Mouse (Mus musculus): ENCODE measurements at regions not wholly inside any gene's neighbourhood (a gene's known extent, or its start where the extent isn't known, plus 50 kb on each side); places are given as distances from the start of the nearest gene placed in this dataset.
A peak's percentile ranks its signal among the peaks of the same experiment; 100 is the strongest.

DNA sequence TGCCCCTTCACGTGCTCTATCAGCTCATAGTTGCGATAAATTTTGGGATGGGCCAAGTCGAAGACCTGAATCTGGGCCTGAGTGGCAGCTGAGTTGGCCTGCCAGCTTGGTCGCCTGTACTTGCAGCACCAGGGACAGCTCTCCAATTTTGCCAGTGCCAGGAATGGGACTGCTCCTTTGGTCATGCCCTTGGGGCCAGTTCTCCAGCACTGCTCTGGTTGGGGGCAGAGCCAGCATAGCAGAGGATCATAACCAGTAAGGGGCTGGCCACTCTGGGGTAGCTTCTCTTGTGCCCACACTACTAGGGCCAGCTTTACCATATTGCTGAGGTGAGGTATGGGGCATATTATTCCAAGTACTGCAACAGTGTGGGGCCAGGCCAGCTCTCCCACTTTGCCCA is 397.0 kb upstream of the Cadm2 start:
- Histone ChIP-seq H3K4me2 (replicated peaks) (no peak overlapping the region), H3K4me3 (no peak overlapping the region), H3K9ac (no peak overlapping the region), H3K27ac (no peak overlapping the region), H3K4me1 (no peaks in the 10 kb centered on the region), H3K36me3 (no peaks in the 10 kb centered on the region), H3K27me3 (replicated peaks) (no peaks in the 10 kb centered on the region), H3K9me3 (no peaks in the 10 kb centered on the region)
- 71% methylated on average over 4 of the region's 4 CpGs for WGBS
- ATAC-seq (ENCODE audit: low FRiP score, low read depth), result no peak

DNA sequence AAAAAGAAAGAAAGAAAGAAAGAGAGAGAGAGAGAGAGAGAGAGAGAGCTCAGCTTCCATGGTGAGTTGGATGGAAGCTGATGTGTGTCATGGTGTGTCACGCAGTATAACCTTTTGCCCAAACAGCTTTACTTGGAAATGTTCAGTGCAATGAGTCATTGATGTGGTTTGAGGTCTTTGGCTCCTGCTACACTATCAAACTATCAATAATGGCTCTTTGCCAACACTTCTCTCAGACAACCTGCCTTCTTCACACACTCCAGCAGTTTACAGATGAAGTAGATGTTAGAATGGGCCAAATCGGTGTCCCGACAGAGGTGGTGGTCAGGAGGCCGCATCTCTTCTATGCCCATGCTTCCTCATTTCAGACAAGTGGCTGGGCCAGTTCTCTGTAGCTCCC is 369.0 kb upstream of the Cadm2 start:
- Histone ChIP-seq H3K27me3 (replicated peaks) (no peaks in the 10 kb centered on the region), H3K36me3 (no peaks in the 10 kb centered on the region), H3K4me1 (no peaks in the 10 kb centered on the region), H3K27ac (no peak overlapping the region), H3K9me3 (no peaks in the 10 kb centered on the region), H3K9ac (no peak overlapping the region), H3K4me3 (no peak overlapping the region), H3K4me2 (replicated peaks) (no peak overlapping the region)
- 92% methylated on average over 4 of the region's 4 CpGs for WGBS
- ATAC-seq (ENCODE audit: low FRiP score, low read depth), result no peak

DNA sequence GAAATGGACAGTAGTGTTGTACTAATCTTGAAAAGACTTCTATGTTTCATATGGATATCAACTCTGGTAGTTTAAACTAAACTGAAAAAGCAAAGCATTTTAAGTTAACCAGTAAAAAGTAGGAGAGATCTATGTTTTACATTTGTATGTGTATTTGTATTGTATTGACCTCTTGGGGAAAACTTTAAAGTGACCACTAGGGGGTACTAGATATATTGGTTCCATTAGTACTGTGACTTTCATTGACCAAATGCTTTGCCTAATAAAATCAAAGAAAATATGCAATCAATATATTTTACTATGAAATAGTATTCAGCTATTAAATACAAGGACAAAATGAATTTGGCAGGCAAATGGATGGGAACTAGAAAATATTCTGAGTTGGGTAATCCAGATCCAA is 355.9 kb upstream of the Cadm2 start:
- Histone ChIP-seq H3K27ac (no peak overlapping the region), H3K9ac (no peak overlapping the region), H3K4me3 (no peak overlapping the region), H3K9me3 (no peaks in the 10 kb centered on the region), H3K36me3 (no peaks in the 10 kb centered on the region), H3K4me2 (replicated peaks) (no peak overlapping the region), H3K27me3 (replicated peaks) (no peaks in the 10 kb centered on the region), H3K4me1 (no peaks in the 10 kb centered on the region)
- no peak for ATAC-seq (ENCODE audit: low FRiP score, low read depth)

DNA sequence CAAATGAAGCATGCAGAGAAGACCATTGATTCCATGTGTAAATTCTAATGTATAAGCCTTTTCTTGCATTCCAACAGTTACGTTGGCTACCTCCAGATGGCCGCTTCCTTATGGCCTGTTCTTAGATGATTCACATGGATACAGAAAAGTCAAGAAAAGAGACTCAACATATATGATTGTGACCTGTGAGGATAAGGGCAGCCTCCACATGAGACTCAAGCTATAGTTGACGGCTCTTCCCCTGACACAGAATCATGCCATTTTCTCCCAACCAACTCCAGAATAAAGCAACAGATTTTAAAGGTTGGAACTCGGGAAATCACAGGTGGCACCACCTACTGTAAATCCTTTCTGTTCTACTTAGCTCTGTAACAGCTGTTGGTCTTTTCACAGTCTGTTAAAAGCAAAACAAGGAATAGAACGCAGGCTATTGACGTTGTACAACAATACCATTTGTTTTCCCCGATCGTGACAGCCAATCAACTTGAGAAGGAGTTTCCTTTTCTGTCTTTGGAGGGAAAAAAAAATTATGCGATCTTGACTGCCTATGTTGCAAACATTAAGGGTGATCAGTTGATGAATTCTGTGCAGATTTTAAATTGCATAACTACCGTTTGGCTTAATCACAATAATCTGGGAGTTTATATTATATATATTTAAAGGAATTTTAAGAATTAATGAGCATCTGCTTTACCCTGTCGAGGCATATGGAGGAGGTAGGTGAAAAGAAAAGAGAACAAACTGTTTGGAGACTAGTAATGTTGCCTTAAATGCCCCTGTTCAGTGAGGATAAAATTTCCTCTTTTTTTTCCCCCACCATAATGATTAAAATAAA is 347.8 kb upstream of the Cadm2 start:
- Histone ChIP-seq H3K9me3 (no peaks in the 10 kb centered on the region), H3K4me2 (replicated peaks) (no peak overlapping the region), H3K4me1 (no peaks in the 10 kb centered on the region), H3K27ac (no peak overlapping the region), H3K4me3 (no peak overlapping the region), H3K9ac (no peak overlapping the region), H3K27me3 (replicated peaks) (no peaks in the 10 kb centered on the region), H3K36me3 (no peaks in the 10 kb centered on the region)
- ATAC-seq (ENCODE audit: low FRiP score, low read depth), result no peak
- WGBS, result 80% methylated on average over 11 of the region's 11 CpGs

DNA sequence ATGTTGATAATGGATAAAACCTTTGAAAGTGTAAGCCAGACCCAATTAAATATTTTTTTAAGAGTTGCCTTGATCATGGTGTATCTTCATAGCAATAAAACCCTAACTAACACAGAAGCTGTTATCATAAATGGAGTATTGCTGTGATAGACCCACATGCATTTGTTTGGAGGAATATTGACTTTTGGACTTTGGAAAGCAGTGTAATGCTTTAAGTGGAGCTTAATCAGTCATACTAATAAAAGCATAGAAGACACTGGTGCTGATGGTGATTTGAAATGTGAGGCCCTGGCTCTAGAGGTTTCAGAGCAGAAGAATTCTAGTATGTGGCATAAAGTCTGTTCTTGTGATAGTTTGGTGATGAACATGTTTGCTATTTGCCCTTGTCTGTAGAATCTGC is 328.4 kb upstream of the Cadm2 start:
- Histone ChIP-seq H3K36me3 (no peaks in the 10 kb centered on the region), H3K4me3 (no peak overlapping the region), H3K9me3 (no peaks in the 10 kb centered on the region), H3K4me1 (no peaks in the 10 kb centered on the region), H3K27me3 (replicated peaks) (no peaks in the 10 kb centered on the region), H3K4me2 (replicated peaks) (no peak overlapping the region), H3K9ac (no peak overlapping the region), H3K27ac (no peak overlapping the region)
- ATAC-seq (ENCODE audit: low FRiP score, low read depth), result no peak

DNA sequence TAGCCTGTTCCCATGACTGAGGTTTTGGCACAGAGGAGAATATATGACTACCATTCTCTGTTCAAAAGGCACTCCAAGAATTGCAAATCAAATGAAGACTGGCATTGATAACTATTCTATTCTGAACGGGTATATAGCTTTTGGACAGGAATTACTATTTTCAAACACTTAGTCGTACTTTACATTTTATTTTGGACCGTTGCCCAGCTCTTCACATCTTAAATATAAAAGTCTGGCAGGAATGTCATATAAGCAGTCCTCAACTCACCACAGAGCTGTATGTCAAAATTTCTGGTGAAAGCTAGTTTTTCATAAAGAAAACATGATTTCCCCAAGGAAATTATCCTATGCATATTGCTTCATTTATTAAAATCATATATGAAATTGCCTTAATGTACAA is 323.7 kb upstream of the Cadm2 start:
- no peak overlapping the region for H3K9ac ChIP-seq
- no peaks in the 10 kb centered on the region for H3K36me3 ChIP-seq
- ATAC-seq (ENCODE audit: low FRiP score, low read depth), result no peak
- H3K4me1 ChIP-seq, result no peaks in the 10 kb centered on the region
- H3K4me3 ChIP-seq, result no peak overlapping the region
- H3K27ac ChIP-seq, result no peak overlapping the region
- no peaks in the 10 kb centered on the region for H3K27me3 ChIP-seq (replicated peaks)
- WGBS, result 86% methylated on average over 3 of the region's 3 CpGs
- H3K9me3 ChIP-seq, result no peaks in the 10 kb centered on the region
- no peak overlapping the region for H3K4me2 ChIP-seq (replicated peaks)

DNA sequence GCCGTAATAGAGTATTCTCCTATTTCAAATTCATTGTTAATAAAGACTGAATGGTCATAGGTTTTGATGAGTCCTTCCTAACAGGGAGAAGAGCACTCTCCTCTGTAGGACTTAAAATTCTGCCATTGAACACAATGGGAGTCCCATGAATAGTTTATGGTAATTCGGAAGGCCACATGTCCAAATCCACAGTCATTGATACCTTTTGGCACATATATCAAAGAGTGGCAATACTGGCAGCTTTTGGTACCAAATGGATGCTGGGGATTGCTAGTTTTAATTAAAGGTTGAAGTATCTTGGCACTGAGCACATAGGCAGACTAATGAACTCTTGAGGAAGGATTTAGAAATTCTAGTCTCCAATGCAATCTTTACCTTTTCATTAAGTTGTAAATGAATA is 298.5 kb upstream of the Cadm2 start:
- Histone ChIP-seq H3K4me3 (no peak overlapping the region), H3K4me2 (replicated peaks) (no peak overlapping the region), H3K27ac (no peak overlapping the region), H3K27me3 (replicated peaks) (no peaks in the 10 kb centered on the region), H3K9me3 (no peaks in the 10 kb centered on the region), H3K36me3 (no peaks in the 10 kb centered on the region), H3K4me1 (no peaks in the 10 kb centered on the region), H3K9ac (no peak overlapping the region)
- no peak for ATAC-seq (ENCODE audit: low FRiP score, low read depth)
- WGBS, result 96% methylated on average over 2 of the region's 2 CpGs

DNA sequence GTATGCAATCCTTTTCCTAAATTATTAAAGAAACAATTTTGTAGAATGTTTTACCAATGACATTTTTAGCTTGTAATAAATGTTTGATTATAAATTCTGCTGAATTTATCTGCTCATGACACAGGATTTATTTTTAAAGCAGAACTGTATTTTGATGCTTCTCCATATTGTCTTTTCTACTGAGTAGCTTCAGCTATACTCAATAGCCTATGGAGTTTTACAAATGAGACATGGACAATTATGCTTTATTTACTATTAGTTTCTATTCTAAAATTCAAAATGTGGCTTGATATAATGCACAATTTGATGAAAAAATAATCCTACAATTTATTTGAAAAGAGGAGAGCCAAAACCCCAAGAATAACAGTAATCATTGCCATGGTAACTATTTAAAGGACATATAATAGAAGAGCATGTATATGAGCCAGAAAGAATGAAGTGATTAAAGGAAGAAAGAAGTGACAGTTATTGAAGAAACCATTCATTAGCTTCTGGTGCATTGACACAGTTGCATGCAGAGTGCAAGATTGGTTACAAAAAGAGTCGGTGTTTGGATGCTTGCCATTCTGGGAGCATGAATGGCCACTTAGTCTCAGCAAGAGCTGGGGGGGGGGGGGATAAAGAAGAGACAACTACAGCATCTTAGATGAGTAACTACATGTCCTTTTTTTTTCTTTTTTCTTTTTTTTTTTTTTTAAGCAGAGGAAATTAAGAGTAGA is 250.8 kb upstream of the Cadm2 start:
- Histone ChIP-seq H3K4me1 (no peaks in the 10 kb centered on the region), H3K9ac (no peak overlapping the region), H3K9me3 (no peaks in the 10 kb centered on the region), H3K27ac (no peak overlapping the region), H3K27me3 (replicated peaks) (no peaks in the 10 kb centered on the region), H3K4me2 (replicated peaks) (no peak overlapping the region), H3K36me3 (no peaks in the 10 kb centered on the region), H3K4me3 (no peak overlapping the region)
- WGBS, result 23% methylated on average over 1 of the region's 1 CpGs
- peak; percentile 89 for ATAC-seq (ENCODE audit: low FRiP score, low read depth)

DNA sequence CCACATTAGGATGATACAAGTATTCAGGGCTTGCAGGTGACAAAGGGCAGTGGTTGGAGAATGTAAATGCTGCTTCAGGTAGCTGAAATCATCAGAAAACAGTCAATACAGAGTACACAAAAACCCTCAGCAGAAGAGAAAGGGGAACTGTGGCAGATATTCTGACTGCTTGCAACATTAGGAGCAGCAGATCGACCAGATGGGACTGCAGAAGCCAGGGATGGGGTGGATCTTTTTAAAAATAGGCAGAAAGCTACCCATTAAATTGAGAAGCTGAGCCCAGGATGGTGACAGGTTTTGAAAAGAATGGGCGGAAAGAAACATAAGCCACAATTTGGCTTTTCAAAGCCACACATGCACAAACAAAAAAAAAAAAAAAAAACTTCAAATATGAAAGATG is 229.5 kb upstream of the Cadm2 start:
- no peaks in the 10 kb centered on the region for H3K27me3 ChIP-seq (replicated peaks)
- ATAC-seq (ENCODE audit: low FRiP score, low read depth), result no peak
- WGBS, result 68% methylated on average over 2 of the region's 2 CpGs
- no peaks in the 10 kb centered on the region for H3K4me1 ChIP-seq
- no peaks in the 10 kb centered on the region for H3K36me3 ChIP-seq
- no peaks in the 10 kb centered on the region for H3K9me3 ChIP-seq
- no peak overlapping the region for H3K4me2 ChIP-seq (replicated peaks)
- no peak overlapping the region for H3K4me3 ChIP-seq
- H3K9ac ChIP-seq, result no peak overlapping the region
- H3K27ac ChIP-seq, result no peak overlapping the region

DNA sequence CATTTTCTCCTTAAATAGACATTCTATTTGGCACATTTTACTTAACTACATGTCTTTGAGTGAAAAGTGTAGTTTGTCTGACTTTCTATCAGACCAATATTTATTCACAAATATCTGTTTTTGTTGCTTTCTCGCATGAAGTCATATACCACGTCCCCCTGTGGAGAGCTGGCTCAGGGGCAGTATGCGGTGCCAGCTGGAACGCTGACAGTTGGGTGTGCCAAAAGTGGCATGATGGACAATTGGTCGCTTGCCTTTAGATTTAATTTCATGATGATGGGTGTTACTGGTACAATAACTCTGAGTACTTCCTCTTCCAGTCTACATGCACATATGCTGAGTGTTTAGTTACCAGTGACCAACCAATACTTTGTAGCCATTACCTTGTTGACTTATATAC is 223.8 kb upstream of the Cadm2 start:
- no peak overlapping the region for H3K4me3 ChIP-seq
- ATAC-seq (ENCODE audit: low FRiP score, low read depth), result no peak
- no peak overlapping the region for H3K27ac ChIP-seq
- H3K27me3 ChIP-seq (replicated peaks), result no peaks in the 10 kb centered on the region
- 84% methylated on average over 5 of the region's 5 CpGs for WGBS
- H3K4me1 ChIP-seq, result no peaks in the 10 kb centered on the region
- H3K9ac ChIP-seq, result no peak overlapping the region
- H3K36me3 ChIP-seq, result no peaks in the 10 kb centered on the region
- H3K9me3 ChIP-seq, result no peaks in the 10 kb centered on the region
- H3K4me2 ChIP-seq (replicated peaks), result no peak overlapping the region

DNA sequence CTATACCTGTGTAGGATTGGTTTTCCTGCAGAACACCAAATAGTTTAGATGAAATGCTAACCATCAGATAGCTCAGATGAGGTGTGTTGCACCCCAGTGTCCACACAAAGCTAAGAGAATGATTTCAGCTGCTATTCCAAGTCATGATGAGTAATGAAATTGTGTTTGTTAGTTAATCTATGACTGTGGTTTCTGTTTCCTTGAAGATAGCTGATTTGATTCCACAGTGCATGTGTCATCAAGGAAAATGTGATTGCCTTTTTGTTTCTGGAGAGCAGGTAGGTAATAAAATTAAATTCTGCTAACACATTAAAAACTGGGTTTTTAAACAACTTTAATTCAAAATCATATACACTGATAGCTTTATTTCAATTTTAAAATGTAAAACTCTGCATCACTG is 176.5 kb upstream of the Cadm2 start:
- Histone ChIP-seq H3K4me1 (no peaks in the 10 kb centered on the region), H3K9ac (no peak overlapping the region), H3K36me3 (no peaks in the 10 kb centered on the region), H3K4me2 (replicated peaks) (no peak overlapping the region), H3K27me3 (replicated peaks) (no peaks in the 10 kb centered on the region), H3K4me3 (no peak overlapping the region), H3K27ac (no peak overlapping the region), H3K9me3 (no peaks in the 10 kb centered on the region)
- ATAC-seq (ENCODE audit: low FRiP score, low read depth), result no peak

DNA sequence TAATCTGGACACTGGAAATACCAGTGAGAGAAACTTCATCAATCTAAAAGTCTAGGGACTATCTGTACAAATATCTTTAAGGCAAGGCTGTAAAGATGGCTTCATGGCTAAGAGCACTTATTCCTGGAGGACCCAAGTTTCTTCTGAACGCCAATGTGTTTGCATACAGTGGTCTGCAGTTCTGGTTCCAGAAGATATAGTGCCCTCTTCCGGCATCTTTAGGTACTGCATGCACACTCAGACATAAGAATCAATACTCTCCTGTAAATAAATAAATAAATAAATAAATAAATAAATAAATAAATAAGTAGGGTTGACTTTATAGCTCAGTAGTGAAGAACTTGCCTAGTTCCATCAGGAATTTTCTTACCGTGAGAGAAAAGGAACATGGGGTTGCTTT is 155.4 kb upstream of the Cadm2 start:
- Histone ChIP-seq H3K9me3 (no peaks in the 10 kb centered on the region), H3K4me1 (no peaks in the 10 kb centered on the region), H3K27me3 (replicated peaks) (no peaks in the 10 kb centered on the region), H3K9ac (no peak overlapping the region), H3K4me3 (no peak overlapping the region), H3K36me3 (no peaks in the 10 kb centered on the region), H3K4me2 (replicated peaks) (no peak overlapping the region), H3K27ac (no peak overlapping the region)
- WGBS, result 49% methylated on average over 3 of the region's 3 CpGs
- ATAC-seq (ENCODE audit: low FRiP score, low read depth), result no peak

DNA sequence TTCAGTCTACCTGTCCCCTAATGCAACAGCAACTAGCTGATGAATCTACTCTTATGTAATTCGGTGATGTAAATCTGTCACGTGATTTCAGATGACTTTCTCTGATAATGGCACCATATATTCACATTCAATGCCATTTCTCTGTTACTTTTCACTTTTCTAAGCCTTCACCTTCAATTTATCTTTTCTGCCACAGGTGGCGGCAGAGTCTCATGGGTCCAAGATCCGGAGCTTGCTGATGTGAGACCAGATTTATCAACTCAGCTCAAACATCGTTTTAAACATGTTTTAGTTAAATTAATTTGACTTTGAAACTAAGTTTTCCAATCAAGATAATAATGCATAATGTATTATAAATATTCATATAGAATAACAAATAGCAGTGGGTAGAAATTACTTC is 148.4 kb upstream of the Cadm2 start:
- H3K4me1 ChIP-seq, result no peaks in the 10 kb centered on the region
- H3K9ac ChIP-seq, result no peak overlapping the region
- H3K4me3 ChIP-seq, result no peak overlapping the region
- H3K36me3 ChIP-seq, result no peaks in the 10 kb centered on the region
- H3K4me2 ChIP-seq (replicated peaks), result no peak overlapping the region
- 58% methylated on average over 5 of the region's 5 CpGs for WGBS
- no peaks in the 10 kb centered on the region for H3K27me3 ChIP-seq (replicated peaks)
- no peak overlapping the region for H3K27ac ChIP-seq
- ATAC-seq (ENCODE audit: low FRiP score, low read depth), result no peak
- no peaks in the 10 kb centered on the region for H3K9me3 ChIP-seq

All from neural tube, embryonic 12.5 days (tissue).